ENCODE assay signal across 8 mouse cellular contexts in the genomic region with DNA sequence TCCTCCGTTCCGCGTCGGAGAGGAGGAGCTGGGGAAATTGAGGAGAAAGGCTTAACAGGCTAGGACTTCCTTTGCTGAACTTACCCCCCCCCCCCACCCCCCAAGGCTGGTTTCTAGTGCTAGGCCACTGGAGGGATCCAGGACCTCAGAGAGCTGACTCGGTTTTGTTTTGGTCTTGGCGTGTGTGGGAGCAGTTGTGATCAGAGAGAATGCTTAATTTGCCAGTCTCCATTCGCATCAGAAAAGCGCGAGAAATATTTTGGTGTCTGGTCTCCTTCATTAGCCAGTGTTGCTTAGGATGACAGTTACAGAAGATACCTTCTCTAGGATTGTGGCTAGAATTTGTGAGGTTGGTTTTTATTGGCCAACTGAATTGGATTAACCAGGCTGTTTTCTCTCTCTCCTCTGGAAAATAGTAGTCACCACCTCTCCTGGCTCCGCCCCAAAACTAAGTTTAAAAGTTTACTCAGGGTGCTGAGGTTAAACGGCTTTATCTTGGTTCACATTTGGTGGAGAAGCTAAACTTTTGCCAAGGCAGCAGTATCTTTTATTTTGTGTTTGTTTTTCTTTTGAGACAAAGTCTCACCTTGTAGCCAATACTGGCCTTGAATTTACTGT. TPM values are rescaled to one million over a fixed set of nuclear protein-coding genes. Genes with fewer than 3 reads are reported as not detected.
DNase-seq lines count a peak whose midpoint lies in the region; ATAC-seq and TF ChIP-seq lines count a peak whose summit lies in the region.

No protein-coding gene starts in this region.

- no peak for TF ChIP-seq POLR2A in spleen, adult 2 months (IDR thresholded peaks at IDR 0.05; ENCODE audit: low read depth, low read length)

- H3K9ac ChIP-seq in forebrain, embryonic 15.5 days (replicated peaks), result peak overlapping the region; percentile 97
- peak overlapping the region; percentile 94 for H3K9ac ChIP-seq in intestine, embryonic 14.5 days (ENCODE audit: low read length)
- H3K9ac ChIP-seq in liver, postnatal 0 days (replicated peaks), result peak overlapping the region; percentile 92

- DNase-seq in cerebellum, postnatal 14 days, result peak; percentile 20 to 21
- no peak for DNase-seq in cerebellum, postnatal 36 days
- DNase-seq in adrenal gland, adult 8-10 months, result peak; percentile 31
- DNase-seq in intestine, embryonic 14.5 days (ENCODE audit: low spot score), result no peak
- peak; percentile 57 for DNase-seq in liver, postnatal 0 days
- peak in 1 of 2 experiments; percentile 36 for DNase-seq in spleen, adult 2 months (ENCODE audit: low read depth in 1 of 2, low spot score in 2 of 2)
- DNase-seq in layer of hippocampus, adult 8-10 months (ENCODE audit: low spot score in 2 of 2), result no peak

- ATAC-seq in forebrain, embryonic 15.5 days (replicated peaks), result no peak
- ATAC-seq in intestine, embryonic 14.5 days (replicated peaks; ENCODE audit: low FRiP score, low TSS enrichment, low read depth), result no peak
- ATAC-seq in liver, postnatal 0 days, result peak; percentile 12

- peaks cover 5% of the 10 kb centered on the region; the same call in 1 of the 2 replicates for H3K36me3 ChIP-seq in forebrain, embryonic 15.5 days
- H3K36me3 ChIP-seq in intestine, embryonic 14.5 days (ENCODE audit: control insufficient read depth, insufficient read depth, low read length), result peaks cover 19% of the 10 kb centered on the region; the same call in 1 of the 2 replicates
- peaks cover 10% of the 10 kb centered on the region for H3K36me3 ChIP-seq in liver, postnatal 0 days (replicated peaks; ENCODE audit: insufficient read depth, low read length)
- peaks cover 4% of the 10 kb centered on the region for H3K36me3 ChIP-seq in spleen, adult 2 months (ENCODE audit: control insufficient read depth, insufficient read depth, low read length)

- H3K9me3 ChIP-seq in forebrain, embryonic 15.5 days, result no peaks in the 10 kb centered on the region
- H3K9me3 ChIP-seq in intestine, embryonic 14.5 days (ENCODE audit: control insufficient read depth, low read length), result no peaks in the 10 kb centered on the region
- H3K9me3 ChIP-seq in liver, postnatal 0 days (ENCODE audit: low read length), result no peaks in the 10 kb centered on the region

- WGBS in forebrain, embryonic 15.5 days, result 10% methylated on average over 11 of the region's 11 CpGs
- WGBS in intestine, embryonic 14.5 days, result 4% methylated on average over 11 of the region's 11 CpGs
- WGBS in liver, postnatal 0 days (ENCODE audit: insufficient replicate concordance), result 4% methylated on average over 11 of the region's 11 CpGs
- 1% methylated on average over 11 of the region's 11 CpGs for WGBS in spleen, adult 2 months

- H3K27me3 ChIP-seq in forebrain, embryonic 15.5 days, result no peaks in the 10 kb centered on the region
- no peaks in the 10 kb centered on the region for H3K27me3 ChIP-seq in intestine, embryonic 14.5 days (replicated peaks; ENCODE audit: control insufficient read depth, insufficient read depth, low read length)
- H3K27me3 ChIP-seq in liver, postnatal 0 days (ENCODE audit: insufficient read depth, low read length), result no peaks in the 10 kb centered on the region
- H3K27me3 ChIP-seq in spleen, adult 2 months (ENCODE audit: control insufficient read depth, insufficient read depth, low read length), result no peaks in the 10 kb centered on the region

- TF ChIP-seq EP300 in liver, postnatal 0 days (IDR thresholded peaks at IDR 0.05; ENCODE audit: low read depth), result 0 out of 2 replicates have a peak, but pooled peaks have one; percentile 10

- peak overlapping the region; percentile 94 for H3K4me3 ChIP-seq in forebrain, embryonic 15.5 days
- H3K4me3 ChIP-seq in intestine, embryonic 14.5 days (ENCODE audit: low read depth, low read length), result peak overlapping the region; percentile 98
- peak overlapping the region; percentile 85 for H3K4me3 ChIP-seq in liver, postnatal 0 days (ENCODE audit: low read depth, low read length)
- peak overlapping the region; percentile 75 for H3K4me3 ChIP-seq in spleen, adult 2 months (ENCODE audit: extremely low read depth, insufficient read depth, insufficient read length)

- H3K27ac ChIP-seq in forebrain, embryonic 15.5 days (replicated peaks), result peak overlapping the region; percentile 97
- H3K27ac ChIP-seq in intestine, embryonic 14.5 days (ENCODE audit: low read depth), result peak overlapping the region; percentile 97
- peak overlapping the region; percentile 96 for H3K27ac ChIP-seq in liver, postnatal 0 days (ENCODE audit: low read depth)
- peak overlapping the region; percentile 92 for H3K27ac ChIP-seq in spleen, adult 2 months (ENCODE audit: insufficient read depth, low read length)

- TF ChIP-seq CTCF in liver, postnatal 0 days (IDR thresholded peaks at IDR 0.05; ENCODE audit: low read depth), result no peak
- no peak for TF ChIP-seq CTCF in spleen, adult 2 months (IDR thresholded peaks at IDR 0.05; ENCODE audit: extremely low read depth, insufficient read depth, insufficient read length, insufficient replicate concordance)

- H3K4me2 ChIP-seq in forebrain, embryonic 15.5 days (replicated peaks), result peak overlapping the region; percentile 60
- peak overlapping the region; percentile 63 for H3K4me2 ChIP-seq in intestine, embryonic 14.5 days (ENCODE audit: low read length)
- peak overlapping the region; percentile 87 for H3K4me2 ChIP-seq in liver, postnatal 0 days (ENCODE audit: low read depth, low read length)

- H3K4me1 ChIP-seq in forebrain, embryonic 15.5 days, result peaks cover 22% of the 10 kb centered on the region
- H3K4me1 ChIP-seq in intestine, embryonic 14.5 days (replicated peaks; ENCODE audit: control insufficient read depth, insufficient read depth, low read length), result peaks cover 16% of the 10 kb centered on the region
- H3K4me1 ChIP-seq in liver, postnatal 0 days (ENCODE audit: insufficient read depth), result peaks cover 20% of the 10 kb centered on the region
- H3K4me1 ChIP-seq in spleen, adult 2 months (ENCODE audit: control insufficient read depth, insufficient read depth, insufficient read length), result peaks cover 2% of the 10 kb centered on the region; the same call in 1 of the 2 replicates

RNA-seq across cellular contexts. Expression of a gene that starts 0.7 kb away (rescaled TPM):
- total RNA-seq in adrenal gland, adult 8-10 months (2022), result 10 to 100 TPM; 31.0 to 54.6 (median 51.0) TPM
- 41.6 and 45.1 TPM in 2 replicates for polyA plus RNA-seq in forebrain, embryonic 15.5 days (2015; fragmentation: Nextera tagmentation; extraction: Ambion mirVana)
- 17.2 and 19.6 TPM in 2 replicates for polyA plus RNA-seq in intestine, embryonic 14.5 days (2014; fragmentation: Nextera tagmentation; extraction: Ambion mirVana)
- polyA plus RNA-seq in liver, postnatal 0 days (2015; fragmentation: Nextera tagmentation; extraction: Ambion mirVana), result 4.4 and 5.2 TPM in 2 replicates
- polyA plus RNA-seq in spleen, adult 2 months (2012; rRNA removed), result 3.0 and 3.3 TPM in 2 replicates
- total RNA-seq in layer of hippocampus, adult 8-10 months (2022), result 10 to 100 TPM; 73.6 to 85.6 (median 83.0) TPM

RNA-seq across cellular contexts. Expression of a gene that starts 0.9 kb away (rescaled TPM):
- 10 to 100 TPM; 24.7 to 41.9 (median 33.3) TPM for total RNA-seq in adrenal gland, adult 8-10 months (2022)
- polyA plus RNA-seq in forebrain, embryonic 15.5 days (2015; fragmentation: Nextera tagmentation; extraction: Ambion mirVana), result 18.4 and 19.0 TPM in 2 replicates
- 15.3 and 15.7 TPM in 2 replicates for polyA plus RNA-seq in intestine, embryonic 14.5 days (2014; fragmentation: Nextera tagmentation; extraction: Ambion mirVana)
- polyA plus RNA-seq in liver, postnatal 0 days (2015; fragmentation: Nextera tagmentation; extraction: Ambion mirVana), result 4.7 TPM in 2 replicates
- 28.6 and 31.5 TPM in 2 replicates for polyA plus RNA-seq in spleen, adult 2 months (2012; rRNA removed)
- 10 to 100 TPM; 32.4 to 38.8 (median 36.3) TPM for total RNA-seq in layer of hippocampus, adult 8-10 months (2022)

RNA-seq across cellular contexts. Expression of a gene that starts 28.6 kb away (rescaled TPM):
- total RNA-seq in adrenal gland, adult 8-10 months (2022), result 10 to 100 TPM; 40.9 to 45.4 (median 41.3) TPM
- polyA plus RNA-seq in forebrain, embryonic 15.5 days (2015; fragmentation: Nextera tagmentation; extraction: Ambion mirVana), result 34.4 and 34.5 TPM in 2 replicates
- 64.3 and 65.9 TPM in 2 replicates for polyA plus RNA-seq in intestine, embryonic 14.5 days (2014; fragmentation: Nextera tagmentation; extraction: Ambion mirVana)
- 13.4 and 14.7 TPM in 2 replicates for polyA plus RNA-seq in liver, postnatal 0 days (2015; fragmentation: Nextera tagmentation; extraction: Ambion mirVana)
- 8.9 and 10.6 TPM in 2 replicates for polyA plus RNA-seq in spleen, adult 2 months (2012; rRNA removed)
- total RNA-seq in layer of hippocampus, adult 8-10 months (2022), result 10 to 100 TPM; 33.1 to 38.4 (median 34.7) TPM

RNA-seq across cellular contexts. Expression of a gene that starts 29.6 kb away (rescaled TPM):
- total RNA-seq in adrenal gland, adult 8-10 months (2022), result 10 to 100 TPM; 29.2 to 30.5 (median 30.0) TPM
- polyA plus RNA-seq in forebrain, embryonic 15.5 days (2015; fragmentation: Nextera tagmentation; extraction: Ambion mirVana), result 14.3 and 14.6 TPM in 2 replicates
- polyA plus RNA-seq in intestine, embryonic 14.5 days (2014; fragmentation: Nextera tagmentation; extraction: Ambion mirVana), result 6.2 and 6.7 TPM in 2 replicates
- polyA plus RNA-seq in liver, postnatal 0 days (2015; fragmentation: Nextera tagmentation; extraction: Ambion mirVana), result 0.79 and 0.87 TPM in 2 replicates
- 7.3 and 7.7 TPM in 2 replicates for polyA plus RNA-seq in spleen, adult 2 months (2012; rRNA removed)
- 100 to 1,000 TPM in 1 of 4 experiments, 10 to 100 TPM in 3; 79.3 to 105 (median 92.2) TPM for total RNA-seq in layer of hippocampus, adult 8-10 months (2022)

Comparison
In these comparisons a context has a peak if more than half of its experiments do, and no peak if none do; other contexts are left out.
1. DNase-seq: peak in cerebellum, postnatal 14 days (2 of 2), adrenal gland, adult 8-10 months (single experiment) and liver, postnatal 0 days (single experiment); none in cerebellum, postnatal 36 days (0 of 2), intestine, embryonic 14.5 days (single experiment) and layer of hippocampus, adult 8-10 months (0 of 2).
2. Peak in every context shown above with its lines, with median percentiles within 50 percentile points of each other: H3K27ac ChIP-seq, H3K4me2 ChIP-seq, H3K4me3 ChIP-seq and H3K9ac ChIP-seq.